Mouse (Mus musculus): ENCODE measurements at regions not wholly inside any gene's neighbourhood (a gene's known extent, or its start where the extent isn't known, plus 50 kb on each side); places are given as distances from the start of the nearest gene placed in this dataset.

GRCm38 (mm10) chr5:24237201-24237600, 72.4 kb downstream of the Nupl2 start:
- no peak for DNase-seq (ENCODE audit: low read depth in 1 of 2, low spot score in 2 of 2)

DNA sequence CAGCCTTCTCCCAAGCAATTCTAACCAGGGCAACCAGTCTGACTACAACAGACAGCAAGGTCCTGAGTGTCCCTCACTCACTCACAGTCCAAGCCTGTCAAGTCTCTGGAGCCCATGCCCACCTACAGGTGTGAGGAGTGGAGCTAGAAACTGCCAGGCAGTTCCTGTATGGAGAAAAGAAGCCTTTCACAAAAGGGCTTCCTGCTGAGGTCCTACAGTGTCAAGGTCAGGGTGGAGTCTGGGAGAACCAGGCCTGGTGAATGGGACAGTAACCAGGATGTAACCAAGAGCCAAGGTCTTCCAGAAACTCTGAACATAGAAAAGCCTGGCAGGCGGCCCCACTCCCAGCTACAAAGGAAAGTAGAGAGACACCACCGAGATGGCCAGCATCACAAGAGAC, 74.2 kb downstream of the Nupl2 start:
- no peaks in the 10 kb centered on the region for H3K36me3 ChIP-seq (ENCODE audit: control insufficient read depth, insufficient read depth, low read length)
- no peaks in the 10 kb centered on the region for H3K4me1 ChIP-seq (ENCODE audit: control insufficient read depth, insufficient read depth, insufficient read length)
- DNase-seq (ENCODE audit: low read depth in 1 of 2, low spot score in 2 of 2): no peak
- H3K27ac ChIP-seq (ENCODE audit: insufficient read depth, low read length): no peak overlapping the region
- H3K4me3 ChIP-seq (ENCODE audit: extremely low read depth, insufficient read depth, insufficient read length): no peak overlapping the region
- WGBS: 79% methylated on average over 2 of the region's 2 CpGs
- H3K27me3 ChIP-seq (ENCODE audit: control insufficient read depth, insufficient read depth, low read length): no peaks in the 10 kb centered on the region
- TF ChIP-seq CTCF (IDR thresholded peaks at IDR 0.05; ENCODE audit: extremely low read depth, insufficient read depth, insufficient read length, insufficient replicate concordance): no peak
- no peak for TF ChIP-seq POLR2A (IDR thresholded peaks at IDR 0.05; ENCODE audit: low read depth, low read length)

More at GRCm38 (mm10) chr5:24237201-24237600, 72.4 kb downstream of the Nupl2 start:
- TF ChIP-seq CTCF (IDR thresholded peaks at IDR 0.05; ENCODE audit: extremely low read depth, insufficient read depth, insufficient read length, insufficient replicate concordance) (no peak), POLR2A (IDR thresholded peaks at IDR 0.05; ENCODE audit: low read depth, low read length) (no peak)
- WGBS: 83% methylated on average over 3 of the region's 3 CpGs
- Histone ChIP-seq H3K27ac (ENCODE audit: insufficient read depth, low read length) (no peak overlapping the region), H3K36me3 (ENCODE audit: control insufficient read depth, insufficient read depth, low read length) (no peaks in the 10 kb centered on the region), H3K4me1 (ENCODE audit: control insufficient read depth, insufficient read depth, insufficient read length) (no peaks in the 10 kb centered on the region), H3K27me3 (ENCODE audit: control insufficient read depth, insufficient read depth, low read length) (no peaks in the 10 kb centered on the region), H3K4me3 (ENCODE audit: extremely low read depth, insufficient read depth, insufficient read length) (no peak overlapping the region)

- Histone ChIP-seq H3K27ac (ENCODE audit: insufficient read depth, low read length) (no peak overlapping the region), H3K27me3 (ENCODE audit: control insufficient read depth, insufficient read depth, low read length) (no peaks in the 10 kb centered on the region), H3K36me3 (ENCODE audit: control insufficient read depth, insufficient read depth, low read length) (no peaks in the 10 kb centered on the region), H3K4me1 (ENCODE audit: control insufficient read depth, insufficient read depth, insufficient read length) (no peaks in the 10 kb centered on the region), H3K4me3 (ENCODE audit: extremely low read depth, insufficient read depth, insufficient read length) (no peak overlapping the region)
- WGBS: 83% methylated on average over 6 of the region's 6 CpGs
- TF ChIP-seq POLR2A (IDR thresholded peaks at IDR 0.05; ENCODE audit: low read depth, low read length): no peak
- TF ChIP-seq CTCF (IDR thresholded peaks at IDR 0.05; ENCODE audit: extremely low read depth, insufficient read depth, insufficient read length, insufficient replicate concordance): no peak
- no peak for DNase-seq (ENCODE audit: low read depth in 1 of 2, low spot score in 2 of 2)
Observed at GRCm38 (mm10) chr5:24244211-24244610, 79.4 kb downstream of the Nupl2 start.

DNA sequence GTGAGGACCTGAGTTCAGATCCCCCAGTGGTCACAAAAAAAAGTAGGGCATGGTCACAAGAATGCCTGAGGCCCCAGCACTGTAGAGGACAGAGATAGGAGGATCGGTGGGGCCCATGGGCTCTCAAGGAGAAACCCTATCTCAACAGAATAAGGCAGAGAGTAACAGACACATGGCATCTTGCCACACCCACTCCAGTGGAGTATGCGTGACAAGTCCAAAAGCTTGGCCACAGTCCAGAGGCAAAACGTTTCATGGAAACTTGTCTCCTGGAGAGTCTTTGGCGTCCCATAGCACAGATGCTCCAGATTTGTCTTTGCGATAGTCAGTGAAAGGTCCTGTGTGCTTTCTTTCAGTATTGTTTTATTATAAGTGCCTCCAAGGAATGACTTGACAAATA, 90.7 kb downstream of the Nupl2 start:
- 85% methylated on average over 5 of the region's 5 CpGs for WGBS
- no peak for TF ChIP-seq CTCF (IDR thresholded peaks at IDR 0.05; ENCODE audit: extremely low read depth, insufficient read depth, insufficient read length, insufficient replicate concordance)
- TF ChIP-seq POLR2A (IDR thresholded peaks at IDR 0.05; ENCODE audit: low read depth, low read length): no peak
- H3K36me3 ChIP-seq (ENCODE audit: control insufficient read depth, insufficient read depth, low read length): no peaks in the 10 kb centered on the region
- H3K4me3 ChIP-seq (ENCODE audit: extremely low read depth, insufficient read depth, insufficient read length): no peak overlapping the region
- H3K27me3 ChIP-seq (ENCODE audit: control insufficient read depth, insufficient read depth, low read length): no peaks in the 10 kb centered on the region
- no peak for DNase-seq (ENCODE audit: low read depth in 1 of 2, low spot score in 2 of 2)
- H3K4me1 ChIP-seq (ENCODE audit: control insufficient read depth, insufficient read depth, insufficient read length): no peaks in the 10 kb centered on the region
- no peak overlapping the region for H3K27ac ChIP-seq (ENCODE audit: insufficient read depth, low read length)

GRCm38 (mm10) chr5:24261098-24261497, 90.3 kb downstream of the Kcnh2 start:
- Histone ChIP-seq H3K4me3 (ENCODE audit: extremely low read depth, insufficient read depth, insufficient read length) (no peak overlapping the region), H3K27me3 (ENCODE audit: control insufficient read depth, insufficient read depth, low read length) (no peaks in the 10 kb centered on the region), H3K4me1 (ENCODE audit: control insufficient read depth, insufficient read depth, insufficient read length) (peaks cover 6% of the 10 kb centered on the region; the same call in 1 of the 2 replicates), H3K36me3 (ENCODE audit: control insufficient read depth, insufficient read depth, low read length) (no peaks in the 10 kb centered on the region), H3K27ac (ENCODE audit: insufficient read depth, low read length) (no peak overlapping the region)
- whole genome bisulfite sequencing: 15% methylated on average over 7 of the region's 7 CpGs
- TF ChIP-seq POLR2A (IDR thresholded peaks at IDR 0.05; ENCODE audit: low read depth, low read length) (no peak), CTCF (IDR thresholded peaks at IDR 0.05; ENCODE audit: extremely low read depth, insufficient read depth, insufficient read length, insufficient replicate concordance) (peak; percentile 76; the same call in 1 of the 2 replicates)
- DNase-seq (ENCODE audit: low read depth in 1 of 2, low spot score in 2 of 2): peak; percentile 29 to 56

DNA sequence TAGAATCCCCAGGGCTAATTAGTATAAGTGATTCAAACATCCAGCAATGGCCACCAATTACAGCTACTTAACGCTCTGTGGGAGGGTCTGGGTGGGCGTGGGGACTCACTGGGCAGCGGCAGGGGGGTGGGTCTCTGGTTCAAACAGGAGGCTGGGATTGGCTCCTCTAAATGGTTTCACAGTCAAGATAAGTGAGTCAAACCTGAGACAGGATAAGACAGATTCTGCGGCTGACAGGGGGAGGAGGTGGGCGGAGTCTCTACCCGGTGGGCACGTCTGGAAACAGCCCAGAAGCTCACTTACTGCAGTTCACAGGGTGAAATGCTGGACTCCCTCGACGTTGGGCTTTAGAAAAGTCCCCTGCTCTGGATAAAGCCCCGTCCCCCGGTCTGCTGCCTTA, 89.3 kb downstream of the Kcnh2 start:
- WGBS: 22% methylated on average over 11 of the region's 11 CpGs
- no peak for TF ChIP-seq POLR2A (IDR thresholded peaks at IDR 0.05; ENCODE audit: low read depth, low read length)
- Histone ChIP-seq H3K27me3 (ENCODE audit: control insufficient read depth, insufficient read depth, low read length) (no peaks in the 10 kb centered on the region), H3K4me1 (ENCODE audit: control insufficient read depth, insufficient read depth, insufficient read length) (peaks cover 7% of the 10 kb centered on the region; the same call in 1 of the 2 replicates), H3K4me3 (ENCODE audit: extremely low read depth, insufficient read depth, insufficient read length) (no peak overlapping the region), H3K27ac (ENCODE audit: insufficient read depth, low read length) (no peak overlapping the region), H3K36me3 (ENCODE audit: control insufficient read depth, insufficient read depth, low read length) (no peaks in the 10 kb centered on the region)
- DNase-seq (ENCODE audit: low read depth in 1 of 2, low spot score in 2 of 2): no peak

GRCm38 (mm10) chr5:24264151-24264550, 87.3 kb downstream of the Kcnh2 start:
- TF ChIP-seq POLR2A (IDR thresholded peaks at IDR 0.05; ENCODE audit: low read depth, low read length) (no peak), CTCF (IDR thresholded peaks at IDR 0.05; ENCODE audit: extremely low read depth, insufficient read depth, insufficient read length, insufficient replicate concordance) (no peak)
- WGBS: 66% methylated on average over 4 of the region's 4 CpGs
- no peak overlapping the region for H3K27ac ChIP-seq (ENCODE audit: insufficient read depth, low read length)

More at GRCm38 (mm10) chr5:24264151-24264550, 87.3 kb downstream of the Kcnh2 start:
- peaks cover 7% of the 10 kb centered on the region; the same call in 1 of the 2 replicates for H3K4me1 ChIP-seq (ENCODE audit: control insufficient read depth, insufficient read depth, insufficient read length)
- no peak for DNase-seq (ENCODE audit: low read depth in 1 of 2, low spot score in 2 of 2)
- no peaks in the 10 kb centered on the region for H3K27me3 ChIP-seq (ENCODE audit: control insufficient read depth, insufficient read depth, low read length)
- H3K4me3 ChIP-seq (ENCODE audit: extremely low read depth, insufficient read depth, insufficient read length): no peak overlapping the region
- H3K36me3 ChIP-seq (ENCODE audit: control insufficient read depth, insufficient read depth, low read length): no peaks in the 10 kb centered on the region
